ENCODE assay signal across 17 mouse cellular contexts in the genomic region with DNA sequence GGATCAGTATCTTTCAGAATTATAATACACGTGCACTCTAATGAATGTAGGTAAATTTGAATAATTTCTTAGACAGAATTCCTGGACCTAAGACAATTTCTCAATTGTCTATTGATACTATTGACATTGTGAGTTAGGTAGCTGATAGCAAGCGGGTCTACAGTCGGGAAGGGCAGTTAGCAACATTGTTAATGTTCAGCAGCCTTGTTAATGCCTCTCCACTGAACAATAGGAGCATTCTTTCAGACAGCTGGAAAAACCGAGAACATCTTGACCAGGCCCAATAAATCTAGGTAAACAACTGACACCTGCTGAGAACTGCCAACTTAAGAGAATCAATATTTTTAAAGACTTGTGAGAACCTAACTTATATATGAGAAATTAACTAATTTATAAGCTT.
"Had no signal": no experiment of that assay in that cellular context is flagged by ENCODE, and none has a peak within 500 bp of the region (broad histone marks: within the 10 kb centered on the region; RNA-seq: fewer than 3 reads in every experiment).

No protein-coding gene starts in this region.

- DNase-seq: liver, postnatal 0 days; lung, adult 2 months; lung, postnatal 14 days; lung, postnatal 36 days; right cerebral cortex, postnatal 14 days; thymus, adult 18-20 months; thymus, postnatal 14 days; thymus, postnatal 36 days had no signal

- H3K36me3 ChIP-seq: liver, embryonic 15.5 days; lung, embryonic 15.5 days; midbrain, embryonic 13.5 days; midbrain, embryonic 15.5 days; neural tube, embryonic 12.5 days had no signal

- H3K4me2 ChIP-seq: liver, embryonic 15.5 days; lung, embryonic 15.5 days; midbrain, embryonic 11.5 days; midbrain, embryonic 13.5 days; midbrain, embryonic 15.5 days; neural tube, embryonic 12.5 days had no signal

- H3K27ac ChIP-seq: liver, embryonic 15.5 days; lung, embryonic 15.5 days; macrophage; midbrain, embryonic 13.5 days; midbrain, embryonic 15.5 days; neural tube, embryonic 12.5 days had no signal

- H3K9me3 ChIP-seq: liver, embryonic 15.5 days; lung, embryonic 15.5 days; megakaryocyte, embryonic 14.5 days; midbrain, embryonic 13.5 days; midbrain, embryonic 15.5 days; neural tube, embryonic 12.5 days had no signal

- ATAC-seq: liver, postnatal 0 days; lung, postnatal 0 days; midbrain, embryonic 13.5 days; midbrain, embryonic 15.5 days had no signal

- H3K4me3 ChIP-seq: liver, embryonic 15.5 days; lung, embryonic 15.5 days; megakaryocyte, embryonic 14.5 days; midbrain, embryonic 13.5 days; midbrain, embryonic 15.5 days; neural tube, embryonic 12.5 days had no signal

- H3K27me3 ChIP-seq: liver, embryonic 15.5 days; lung, embryonic 15.5 days; megakaryocyte, embryonic 14.5 days; midbrain, embryonic 13.5 days; midbrain, embryonic 15.5 days; neural tube, embryonic 12.5 days had no signal

- H3K4me1 ChIP-seq: liver, embryonic 15.5 days; lung, embryonic 15.5 days; megakaryocyte, embryonic 14.5 days; midbrain, embryonic 13.5 days; midbrain, embryonic 15.5 days; neural tube, embryonic 12.5 days had no signal

- H3K9ac ChIP-seq: liver, embryonic 15.5 days; liver, postnatal 0 days; lung, embryonic 15.5 days; midbrain, embryonic 13.5 days; midbrain, embryonic 15.5 days; neural tube, embryonic 12.5 days had no signal
